Mouse (Mus musculus): Measurements from ENCODE around the gene Bhlha9. TPM values are rescaled to one million over a fixed set of nuclear protein-coding genes. Genes with fewer than 3 reads are reported as not detected.

The Bhlha9 gene
- total RNA-seq (2021): not detected
- not detected in 2 replicates for polyA plus RNA-seq (2012; rRNA removed)
- long read RNA-seq: 0 reads

GRCm38 (mm10) chr11:76671871-76672475, at the start of gene Bhlha9:
Gene Bhlha9, plus strand, starts transcription at chr11:76672470.
- no peaks in the 10 kb centered on the region for H3K4me1 ChIP-seq (ENCODE audit: control insufficient read depth, insufficient read depth, low read length)
- H3K4me3 ChIP-seq: no peak within 1 kb of the TSS
- H3K27ac ChIP-seq: no peak within 1 kb of the TSS
- no peaks in the 10 kb centered on the region for H3K79me2 ChIP-seq (replicated peaks; ENCODE audit: control insufficient read depth, insufficient read depth, low read length)
- H3K27me3 ChIP-seq (ENCODE audit: control insufficient read depth, insufficient read depth, low read length): peaks cover 9% of the 10 kb centered on the region; the same call in 1 of the 2 replicates
- no peaks in the 10 kb centered on the region for H3K36me3 ChIP-seq (ENCODE audit: control insufficient read depth, insufficient read depth, low read length)
- TF ChIP-seq POLR2A (IDR thresholded peaks at IDR 0.05; ENCODE audit: insufficient read depth, low read depth, low read length) (no peak), EP300 (IDR thresholded peaks at IDR 0.05; ENCODE audit: insufficient read depth, low read depth, low read length) (no peak), CTCF (IDR thresholded peaks at IDR 0.05) (no peak)
- 65% methylated on average over 15 of the region's 15 CpGs for WGBS
- DNase-seq: no peak
- no peak within 1 kb of the TSS for H3K9ac ChIP-seq (ENCODE audit: low read depth, low read length)
- intact Hi-C loops (cut with DNase I): loop anchor here (10.0 kb wide), 1 partner anchor 423 kb away; no protein-coding TSS in a partner anchor

GRCm38 (mm10) chr11:76622566-76623205, 49.6 kb upstream of the Bhlha9 start:
- H3K27ac ChIP-seq: no peak overlapping the region
- H3K36me3 ChIP-seq (ENCODE audit: control insufficient read depth, insufficient read depth, low read length): no peaks in the 10 kb centered on the region
- H3K27me3 ChIP-seq (ENCODE audit: control insufficient read depth, insufficient read depth, low read length): peaks cover 4% of the 10 kb centered on the region; the same call in 1 of the 2 replicates
- TF ChIP-seq POLR2A (IDR thresholded peaks at IDR 0.05; ENCODE audit: insufficient read depth, low read depth, low read length): no peak
- no peak for TF ChIP-seq CTCF (IDR thresholded peaks at IDR 0.05)
- TF ChIP-seq EP300 (IDR thresholded peaks at IDR 0.05; ENCODE audit: insufficient read depth, low read depth, low read length): no peak
- peak overlapping the region; percentile 53; the same call in 1 of the 2 replicates for H3K9ac ChIP-seq (ENCODE audit: low read depth, low read length)
- no peaks in the 10 kb centered on the region for H3K4me1 ChIP-seq (ENCODE audit: control insufficient read depth, insufficient read depth, low read length)
- H3K4me3 ChIP-seq: peak overlapping the region; percentile 56
- intact Hi-C loops (cut with DNase I): no loop called here
- DNase-seq: peak; percentile 49 to 56
- WGBS: under 1% methylated on average over 63 of the region's 66 CpGs
- no peaks in the 10 kb centered on the region for H3K79me2 ChIP-seq (replicated peaks; ENCODE audit: control insufficient read depth, insufficient read depth, low read length)

GRCm38 (mm10) chr11:76623206-76623961, 48.9 kb upstream of the Bhlha9 start:
- H3K27me3 ChIP-seq (ENCODE audit: control insufficient read depth, insufficient read depth, low read length): peaks cover 4% of the 10 kb centered on the region; the same call in 1 of the 2 replicates
- TF ChIP-seq CTCF (IDR thresholded peaks at IDR 0.05) (no peak), POLR2A (IDR thresholded peaks at IDR 0.05; ENCODE audit: insufficient read depth, low read depth, low read length) (no peak), EP300 (IDR thresholded peaks at IDR 0.05; ENCODE audit: insufficient read depth, low read depth, low read length) (no peak)
- intact Hi-C loops (cut with DNase I): no loop called here
- WGBS: 2% methylated on average over 71 of the region's 72 CpGs
- no peak overlapping the region for H3K27ac ChIP-seq
- H3K79me2 ChIP-seq (replicated peaks; ENCODE audit: control insufficient read depth, insufficient read depth, low read length): no peaks in the 10 kb centered on the region
- H3K9ac ChIP-seq (ENCODE audit: low read depth, low read length): peak overlapping the region; percentile 67
- H3K4me3 ChIP-seq: peak overlapping the region; percentile 56
- H3K4me1 ChIP-seq (ENCODE audit: control insufficient read depth, insufficient read depth, low read length): no peaks in the 10 kb centered on the region
- no peaks in the 10 kb centered on the region for H3K36me3 ChIP-seq (ENCODE audit: control insufficient read depth, insufficient read depth, low read length)
- DNase-seq: peak; percentile 79

DNA sequence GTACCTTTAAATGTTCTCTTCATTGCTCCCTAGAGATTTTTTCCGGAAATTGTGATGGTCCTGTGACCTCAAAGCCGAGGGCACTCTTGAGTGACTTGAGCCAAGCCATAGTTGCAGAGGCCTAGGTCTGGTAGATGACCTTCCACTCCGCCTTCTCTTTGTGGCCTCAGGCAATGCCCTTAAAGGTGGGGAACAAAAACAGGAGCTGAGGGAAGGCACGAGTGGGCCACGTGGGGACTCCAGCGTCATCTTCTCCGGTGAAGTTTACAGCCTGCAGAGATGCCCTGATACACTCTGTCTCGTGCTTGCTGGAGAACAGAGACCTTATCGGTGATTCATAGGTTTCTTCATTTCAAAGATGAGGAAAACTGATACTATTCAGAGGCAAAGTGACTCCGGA, 48.2 kb upstream of the Bhlha9 start:
- no peak overlapping the region for H3K9ac ChIP-seq (ENCODE audit: low read depth, low read length)
- no peaks in the 10 kb centered on the region for H3K36me3 ChIP-seq (ENCODE audit: control insufficient read depth, insufficient read depth, low read length)
- no peaks in the 10 kb centered on the region for H3K79me2 ChIP-seq (replicated peaks; ENCODE audit: control insufficient read depth, insufficient read depth, low read length)
- no peak for DNase-seq
- intact Hi-C loops (cut with DNase I): no loop called here
- H3K27me3 ChIP-seq (ENCODE audit: control insufficient read depth, insufficient read depth, low read length): peaks cover 4% of the 10 kb centered on the region; the same call in 1 of the 2 replicates
- TF ChIP-seq CTCF (IDR thresholded peaks at IDR 0.05): no peak
- TF ChIP-seq EP300 (IDR thresholded peaks at IDR 0.05; ENCODE audit: insufficient read depth, low read depth, low read length): no peak
- no peak for TF ChIP-seq POLR2A (IDR thresholded peaks at IDR 0.05; ENCODE audit: insufficient read depth, low read depth, low read length)
- H3K4me3 ChIP-seq: no peak overlapping the region
- no peaks in the 10 kb centered on the region for H3K4me1 ChIP-seq (ENCODE audit: control insufficient read depth, insufficient read depth, low read length)
- 57% methylated on average over 10 of the region's 10 CpGs for WGBS
- H3K27ac ChIP-seq: no peak overlapping the region

DNA sequence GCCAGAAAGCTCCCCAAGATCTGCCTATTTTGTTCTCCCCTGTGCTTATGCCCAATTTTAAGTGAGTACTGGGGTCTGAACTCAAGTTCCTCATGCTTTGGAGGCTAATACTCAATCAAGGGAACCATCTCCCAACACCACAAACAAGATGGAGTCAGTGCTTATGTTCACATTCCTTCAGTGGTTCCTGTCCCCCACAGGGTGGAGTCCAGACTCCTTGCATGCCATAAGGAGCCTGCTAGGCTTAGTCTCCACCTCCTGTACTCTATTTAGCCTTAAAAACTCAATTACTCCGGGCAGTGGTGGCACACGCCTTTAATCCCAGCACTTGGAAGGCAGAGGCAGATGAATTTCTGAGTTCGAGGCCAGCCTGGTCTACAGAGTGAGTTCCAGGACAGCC, 47.4 kb upstream of the Bhlha9 start:
- H3K79me2 ChIP-seq (replicated peaks; ENCODE audit: control insufficient read depth, insufficient read depth, low read length): no peaks in the 10 kb centered on the region
- H3K4me3 ChIP-seq: no peak overlapping the region
- H3K4me1 ChIP-seq (ENCODE audit: control insufficient read depth, insufficient read depth, low read length): no peaks in the 10 kb centered on the region
- intact Hi-C loops (cut with DNase I): no loop called here
- H3K36me3 ChIP-seq (ENCODE audit: control insufficient read depth, insufficient read depth, low read length): no peaks in the 10 kb centered on the region
- H3K9ac ChIP-seq (ENCODE audit: low read depth, low read length): no peak overlapping the region
- TF ChIP-seq POLR2A (IDR thresholded peaks at IDR 0.05; ENCODE audit: insufficient read depth, low read depth, low read length) (no peak), EP300 (IDR thresholded peaks at IDR 0.05; ENCODE audit: insufficient read depth, low read depth, low read length) (no peak), CTCF (IDR thresholded peaks at IDR 0.05) (no peak)
- DNase-seq: no peak
- peaks cover 4% of the 10 kb centered on the region; the same call in 1 of the 2 replicates for H3K27me3 ChIP-seq (ENCODE audit: control insufficient read depth, insufficient read depth, low read length)
- no peak overlapping the region for H3K27ac ChIP-seq
- WGBS: 88% methylated on average over 3 of the region's 3 CpGs

All from heart, adult 2 months (tissue).